Mouse (Mus musculus): ENCODE data around the gene Zmym4. TPM values are rescaled to one million over a fixed set of nuclear protein-coding genes. Genes with fewer than 3 reads are reported as not detected.

Gene Zmym4
- polyA plus RNA-seq, 1 experiment from 2014 or later: 29.0 TPM

- H3K27ac ChIP-seq (replicated peaks): no peak overlapping the region
- H3K9me3 ChIP-seq: no peaks in the 10 kb centered on the region
- H3K4me1 ChIP-seq: no peaks in the 10 kb centered on the region
- no peaks in the 10 kb centered on the region for H3K27me3 ChIP-seq (replicated peaks; ENCODE audit: low read depth, poor library complexity, severe bottlenecking)
- WGBS: 54% methylated on average over 1 of the region's 1 CpGs
- H3K36me3 ChIP-seq (replicated peaks): peaks cover 84% of the 10 kb centered on the region
- H3K4me3 ChIP-seq: no peak overlapping the region
- no peak for DNase-seq (ENCODE audit: low spot score)
Measured at GRCm38 (mm10) chr4:126885953-126886352, 82.0 kb downstream of the Zmym4 start.

DNA sequence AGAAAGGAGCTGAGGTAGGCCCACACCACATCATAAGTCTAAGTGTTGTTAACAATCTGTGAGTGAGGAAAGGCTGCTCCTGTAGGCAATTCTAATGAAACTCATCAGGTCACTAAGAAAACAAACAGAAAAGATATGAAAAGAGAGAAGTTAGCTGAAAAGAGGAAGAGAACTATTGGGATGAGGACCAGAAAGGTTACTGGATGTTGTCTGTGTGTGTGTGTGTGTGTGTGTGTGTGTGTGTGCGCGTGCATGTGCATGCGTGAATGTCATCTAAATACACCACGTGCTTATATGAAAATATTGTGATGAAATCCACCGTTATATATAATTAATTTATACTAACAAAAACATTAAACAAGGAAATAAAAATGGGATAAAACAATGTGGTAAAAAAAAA, 84.3 kb downstream of the Zmym4 start:
- no peak for DNase-seq (ENCODE audit: low spot score)
- 96% methylated on average over 5 of the region's 5 CpGs for WGBS
- no peaks in the 10 kb centered on the region for H3K9me3 ChIP-seq
- H3K36me3 ChIP-seq (replicated peaks): peaks cover 84% of the 10 kb centered on the region
- no peaks in the 10 kb centered on the region for H3K4me1 ChIP-seq
- no peaks in the 10 kb centered on the region for H3K27me3 ChIP-seq (replicated peaks; ENCODE audit: low read depth, poor library complexity, severe bottlenecking)
- H3K4me3 ChIP-seq: no peak overlapping the region
- no peak overlapping the region for H3K27ac ChIP-seq (replicated peaks)

DNA sequence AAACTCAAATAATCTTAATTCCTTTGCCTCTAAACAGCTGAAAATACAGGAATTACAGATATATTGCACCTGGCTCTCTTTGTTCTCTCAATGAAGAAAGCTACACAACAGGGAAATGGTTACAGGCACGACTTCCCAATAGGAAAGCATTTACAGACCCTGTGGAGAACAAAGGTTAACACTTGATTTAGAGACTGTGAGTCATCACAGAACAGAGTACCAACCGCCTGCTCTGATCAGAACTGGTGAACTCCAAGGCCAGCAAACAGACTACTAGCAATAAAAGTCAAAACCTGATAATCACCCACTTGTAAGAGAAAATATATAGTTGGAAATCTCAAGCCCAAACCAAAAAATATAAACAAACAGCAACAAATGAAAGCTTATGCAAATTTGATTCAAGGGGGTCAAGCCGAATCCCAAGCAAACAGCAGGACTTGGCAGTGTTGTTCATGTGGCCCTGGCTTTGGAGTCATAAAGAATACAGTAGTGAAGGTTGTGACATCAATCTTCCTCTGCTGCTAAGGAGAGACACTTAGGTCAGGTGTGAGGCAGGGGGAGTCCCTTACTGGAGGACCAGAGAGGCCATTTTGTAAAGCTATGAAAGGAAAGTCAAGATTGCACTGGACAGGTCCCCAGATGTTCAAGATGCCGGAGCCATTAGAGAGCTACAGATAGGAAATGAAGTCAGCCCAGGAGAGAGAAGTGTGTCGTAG, 88.2 kb downstream of the Zmym4 start:
- H3K4me1 ChIP-seq: no peaks in the 10 kb centered on the region
- H3K27me3 ChIP-seq (replicated peaks; ENCODE audit: low read depth, poor library complexity, severe bottlenecking): no peaks in the 10 kb centered on the region
- peaks cover 91% of the 10 kb centered on the region for H3K36me3 ChIP-seq (replicated peaks)
- H3K4me3 ChIP-seq: no peak overlapping the region
- no peak for DNase-seq (ENCODE audit: low spot score)
- H3K9me3 ChIP-seq: no peaks in the 10 kb centered on the region
- 92% methylated on average over 5 of the region's 5 CpGs for WGBS
- no peak overlapping the region for H3K27ac ChIP-seq (replicated peaks)

DNA sequence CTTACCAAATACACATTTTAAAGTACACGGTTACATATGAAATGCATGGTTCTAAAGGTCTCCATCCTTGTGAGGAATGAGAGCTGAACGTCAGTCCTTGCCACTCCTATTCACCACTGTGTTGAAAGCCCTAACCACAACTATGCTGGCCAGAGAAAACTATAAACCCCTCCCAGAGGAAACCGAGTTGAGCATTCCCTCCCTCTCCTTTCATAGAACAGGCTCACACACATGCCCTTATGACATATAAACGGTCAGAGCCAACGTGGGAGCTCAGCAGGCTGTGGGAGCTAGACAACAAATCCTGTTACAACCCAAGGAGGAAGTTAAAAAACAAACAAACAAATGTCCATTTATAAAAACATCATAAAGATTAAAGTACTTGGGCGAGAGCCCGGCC, 95.2 kb downstream of the Zmym4 start:
- 85% methylated on average over 7 of the region's 7 CpGs for WGBS
- no peaks in the 10 kb centered on the region for H3K9me3 ChIP-seq
- no peak overlapping the region for H3K27ac ChIP-seq (replicated peaks)
- H3K27me3 ChIP-seq (replicated peaks; ENCODE audit: low read depth, poor library complexity, severe bottlenecking): no peaks in the 10 kb centered on the region
- no peak for DNase-seq (ENCODE audit: low spot score)
- no peaks in the 10 kb centered on the region for H3K4me1 ChIP-seq
- H3K4me3 ChIP-seq: no peak overlapping the region
- H3K36me3 ChIP-seq (replicated peaks): peaks cover 90% of the 10 kb centered on the region

DNA sequence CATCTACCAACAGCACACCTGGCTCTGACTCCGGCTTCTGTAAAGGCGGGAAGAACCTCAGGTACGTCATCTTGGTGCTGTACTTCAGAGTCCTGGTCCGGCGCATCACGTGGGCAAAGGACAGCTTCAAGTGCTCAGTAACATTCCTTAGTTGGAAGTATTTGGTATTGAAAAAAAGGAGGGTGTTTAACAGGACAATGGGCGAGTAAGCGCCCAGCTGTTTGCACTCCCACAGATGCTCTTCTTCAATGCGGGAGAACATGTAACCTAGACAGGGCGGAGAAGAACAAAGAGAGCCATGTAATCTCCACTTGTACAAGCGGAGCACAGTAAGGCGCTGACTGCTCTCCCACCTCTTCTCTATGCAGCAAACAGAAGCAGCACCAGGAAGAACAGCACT, 99.2 kb downstream of the Zmym4 start:
- no peak for DNase-seq (ENCODE audit: low spot score)
- Histone ChIP-seq H3K36me3 (replicated peaks) (peaks cover 90% of the 10 kb centered on the region), H3K9me3 (no peaks in the 10 kb centered on the region), H3K4me1 (no peaks in the 10 kb centered on the region), H3K27me3 (replicated peaks; ENCODE audit: low read depth, poor library complexity, severe bottlenecking) (no peaks in the 10 kb centered on the region), H3K27ac (replicated peaks) (no peak overlapping the region), H3K4me3 (no peak overlapping the region)
- 93% methylated on average over 12 of the region's 12 CpGs for WGBS

- Histone ChIP-seq H3K4me1 (no peaks in the 10 kb centered on the region), H3K27ac (replicated peaks) (no peak overlapping the region), H3K9me3 (no peaks in the 10 kb centered on the region), H3K27me3 (replicated peaks; ENCODE audit: low read depth, poor library complexity, severe bottlenecking) (no peaks in the 10 kb centered on the region), H3K4me3 (no peak overlapping the region), H3K36me3 (replicated peaks) (peaks cover 83% of the 10 kb centered on the region)
- DNase-seq (ENCODE audit: low spot score): no peak
- WGBS: 85% methylated on average over 11 of the region's 11 CpGs
Measured at GRCm38 (mm10) chr4:126861514-126862266, 106.2 kb downstream of the Zmym4 start.

GRCm38 (mm10) chr4:126860268-126860986, 107.5 kb downstream of the Zmym4 start:
- H3K4me1 ChIP-seq: no peaks in the 10 kb centered on the region
- no peak overlapping the region for H3K27ac ChIP-seq (replicated peaks)
- H3K36me3 ChIP-seq (replicated peaks): peaks cover 80% of the 10 kb centered on the region
- H3K27me3 ChIP-seq (replicated peaks; ENCODE audit: low read depth, poor library complexity, severe bottlenecking): no peaks in the 10 kb centered on the region
- no peaks in the 10 kb centered on the region for H3K9me3 ChIP-seq
- 92% methylated on average over 9 of the region's 9 CpGs for WGBS
- no peak overlapping the region for H3K4me3 ChIP-seq
- DNase-seq (ENCODE audit: low spot score): no peak

- Histone ChIP-seq H3K36me3 (replicated peaks) (peaks cover 70% of the 10 kb centered on the region), H3K27me3 (replicated peaks; ENCODE audit: low read depth, poor library complexity, severe bottlenecking) (no peaks in the 10 kb centered on the region), H3K9me3 (no peaks in the 10 kb centered on the region), H3K27ac (replicated peaks) (peak overlapping the region; percentile 19; the same call in 1 of the 2 replicates), H3K4me1 (peaks cover 6% of the 10 kb centered on the region; the same call in 1 of the 2 replicates), H3K4me3 (no peak overlapping the region)
- 77% methylated on average over 11 of the region's 11 CpGs for WGBS
- DNase-seq (ENCODE audit: low spot score): no peak
Measured at GRCm38 (mm10) chr4:126852971-126853370, 115.0 kb downstream of the Zmym4 start.

GRCm38 (mm10) chr4:126850778-126851080, 117.2 kb downstream of the Zmym4 start:
- WGBS: 62% methylated on average over 4 of the region's 4 CpGs
- Histone ChIP-seq H3K4me3 (no peak overlapping the region), H3K36me3 (replicated peaks) (peaks cover 78% of the 10 kb centered on the region), H3K9me3 (no peaks in the 10 kb centered on the region), H3K4me1 (peaks cover 6% of the 10 kb centered on the region; the same call in 1 of the 2 replicates), H3K27me3 (replicated peaks; ENCODE audit: low read depth, poor library complexity, severe bottlenecking) (no peaks in the 10 kb centered on the region), H3K27ac (replicated peaks) (no peak overlapping the region)
- DNase-seq (ENCODE audit: low spot score): no peak

DNA sequence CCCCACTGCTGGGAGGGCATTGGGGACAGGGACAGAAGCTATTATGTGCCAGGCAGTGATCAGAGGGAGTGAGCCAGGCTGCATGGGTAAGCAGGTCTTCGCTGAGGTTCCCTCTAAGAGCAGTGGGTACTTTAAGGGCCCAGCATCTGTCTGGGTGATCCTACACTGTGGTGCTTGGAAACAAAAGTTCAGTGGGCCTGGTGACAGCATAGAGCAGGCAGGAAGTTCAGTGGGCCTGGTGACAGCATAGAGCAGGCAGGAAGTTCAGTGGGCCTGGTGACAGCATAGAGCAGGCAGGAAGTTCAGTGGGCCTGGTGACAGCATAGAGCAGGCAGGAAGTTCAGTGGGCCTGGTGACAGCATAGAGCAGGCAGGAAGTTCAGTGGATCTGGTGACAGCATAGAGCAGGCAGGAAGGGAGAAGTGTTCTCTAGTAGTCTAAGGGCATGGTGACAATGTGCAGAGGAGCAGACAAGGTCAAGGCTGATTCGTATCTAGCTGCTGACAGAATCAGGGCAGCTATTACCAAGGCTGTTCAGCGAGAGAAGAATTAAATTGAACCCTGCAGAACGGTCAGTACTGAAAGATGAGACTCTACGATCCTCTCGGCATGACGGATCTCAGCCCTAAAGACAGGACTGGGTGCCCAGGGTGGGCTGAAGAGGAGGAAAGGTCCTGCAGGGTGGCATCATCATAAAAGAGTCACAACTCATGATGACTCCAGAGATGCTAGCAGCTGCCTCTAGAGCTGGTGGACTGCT, 117.7 kb downstream of the Zmym4 start:
- no peak overlapping the region for H3K4me3 ChIP-seq
- 83% methylated on average over 7 of the region's 7 CpGs for WGBS
- peaks cover 75% of the 10 kb centered on the region for H3K36me3 ChIP-seq (replicated peaks)
- H3K4me1 ChIP-seq: peaks cover 6% of the 10 kb centered on the region; the same call in 1 of the 2 replicates
- no peaks in the 10 kb centered on the region for H3K27me3 ChIP-seq (replicated peaks; ENCODE audit: low read depth, poor library complexity, severe bottlenecking)
- no peak for DNase-seq (ENCODE audit: low spot score)
- no peaks in the 10 kb centered on the region for H3K9me3 ChIP-seq
- no peak overlapping the region for H3K27ac ChIP-seq (replicated peaks)

- Histone ChIP-seq H3K27ac (replicated peaks) (no peak overlapping the region), H3K4me3 (no peak overlapping the region), H3K36me3 (replicated peaks) (peaks cover 61% of the 10 kb centered on the region), H3K27me3 (replicated peaks; ENCODE audit: low read depth, poor library complexity, severe bottlenecking) (no peaks in the 10 kb centered on the region), H3K9me3 (no peaks in the 10 kb centered on the region), H3K4me1 (peaks cover 4% of the 10 kb centered on the region; the same call in 1 of the 2 replicates)
- DNase-seq (ENCODE audit: low spot score): no peak
- 68% methylated on average over 7 of the region's 7 CpGs for WGBS
Measured at GRCm38 (mm10) chr4:126846971-126847370, 121.0 kb downstream of the Zmym4 start.

GRCm38 (mm10) chr4:126845664-126846063, 122.3 kb downstream of the Zmym4 start:
- Histone ChIP-seq H3K9me3 (no peaks in the 10 kb centered on the region), H3K27me3 (replicated peaks; ENCODE audit: low read depth, poor library complexity, severe bottlenecking) (no peaks in the 10 kb centered on the region), H3K4me1 (peaks cover 2% of the 10 kb centered on the region; the same call in 1 of the 2 replicates), H3K27ac (replicated peaks) (no peak overlapping the region), H3K36me3 (replicated peaks) (peaks cover 62% of the 10 kb centered on the region), H3K4me3 (no peak overlapping the region)
- 83% methylated on average over 4 of the region's 4 CpGs for WGBS
- DNase-seq (ENCODE audit: low spot score): no peak

Measured in embryonic facial prominence, embryonic 10.5 days (tissue).